Mouse (Mus musculus) forebrain, embryonic 16.5 days (tissue): ENCODE results near the gene Fam178b. TPM values are rescaled to one million over a fixed set of nuclear protein-coding genes. Genes with fewer than 3 reads are reported as not detected.

Experiments used
- ATAC-seq: fragments of 200-750 bp; cut with Nextera tagmentation; 2 replicates; pipeline ENCODE4 v1.8.0; 2017; ENCODE audit warnings: mild to moderate bottlenecking, moderate library complexity
- H3K27ac ChIP-seq: fragments of 300-500 bp; sonication (generic); 2 replicates; pipeline ENCODE4 v1.5.1; 2014; ENCODE audit warnings: low read length, control low read depth
- H3K27me3 ChIP-seq: fragments of 300-500 bp; sonication (generic); replicated peaks from 2 replicates; pipeline ENCODE4 v1.6.1; 2014; ENCODE audit warnings: low read length; ENCODE audit not compliant: control insufficient read depth, insufficient read depth
- H3K36me3 ChIP-seq: fragments of 300-500 bp; sonication (generic); 2 replicates; pipeline ENCODE4 v1.6.1; 2014; ENCODE audit not compliant: control insufficient read depth, insufficient read depth
- H3K4me1 ChIP-seq: fragments of 300-500 bp; sonication (generic); replicated peaks from 2 replicates; pipeline ENCODE4 v1.6.1; 2014; ENCODE audit warnings: low read length; ENCODE audit not compliant: control insufficient read depth, insufficient read depth
- H3K4me2 ChIP-seq: fragments of 300-500 bp; sonication (generic); 2 replicates; pipeline ENCODE4 v1.6.1; 2014; ENCODE audit warnings: mild to moderate bottlenecking, low read length, control low read depth
- H3K4me3 ChIP-seq: fragments of 300-500 bp; sonication (generic); replicated peaks from 2 replicates; pipeline ENCODE4 v1.5.1; 2014; ENCODE audit warnings: mild to moderate bottlenecking, low read length, control low read depth
- H3K9ac ChIP-seq: fragments of 300-500 bp; sonication (generic); replicated peaks from 2 replicates; pipeline ENCODE4 v1.6.1; 2014; ENCODE audit warnings: low read depth, low read length, control low read depth
- H3K9me3 ChIP-seq: fragments of 300-500 bp; sonication (generic); 2 replicates; pipeline ENCODE4 v1.6.1; 2016; ENCODE audit warnings: low read length; ENCODE audit not compliant: control insufficient read depth
- WGBS: fragments of 180-500 bp; shearing (Covaris S2); extraction: QIAGEN DNeasy Blood & Tissue Kit; methylation state at CpG from one replicate; pipeline ENCODE4 v1.1.7; 2014; 5-methylcytosine and 5-hydroxymethylcytosine counted together
- polyA plus RNA-seq: library from polyadenylated mRNA; unstranded; fragments of >200 nt; fragmentation: Nextera tagmentation; extraction: Ambion mirVana; gene quantifications from 2 replicates; pipeline ENCODE4 v1.2.1, GENCODE M21; 2015

Fam178b gene
- polyA plus RNA-seq: 0.34 TPM in 1 of 2 replicates, not detected in the other

- Histone ChIP-seq H3K9ac (no peak within 1 kb of the TSS), H3K9me3 (no peaks in the 10 kb centered on the region), H3K27me3 (no peaks in the 10 kb centered on the region), H3K27ac (0 out of 2 replicates have a peak within 1 kb of the TSS, but pooled peaks have one; percentile 43), H3K4me3 (no peak within 1 kb of the TSS), H3K4me1 (no peaks in the 10 kb centered on the region), H3K36me3 (no peaks in the 10 kb centered on the region), H3K4me2 (no peak within 1 kb of the TSS)
- no peak for ATAC-seq
- WGBS: 94% methylated on average over 38 of the region's 39 CpGs
These were observed at the start of gene Fam178b for GRCm38 (mm10) chr1:36682620-36683355. Fam178b (minus strand) TSS chr1:36683183.

GRCm38 (mm10) chr1:36724057-36724431 is 41.1 kb upstream of the Fam178b start:
- WGBS: 44% methylated on average over 4 of the region's 4 CpGs
- H3K9me3 ChIP-seq: no peaks in the 10 kb centered on the region
- H3K4me3 ChIP-seq: no peak overlapping the region
- no peaks in the 10 kb centered on the region for H3K4me1 ChIP-seq
- H3K27ac ChIP-seq: no peak overlapping the region
- H3K9ac ChIP-seq: no peak overlapping the region
- H3K36me3 ChIP-seq: no peaks in the 10 kb centered on the region
- no peaks in the 10 kb centered on the region for H3K27me3 ChIP-seq
- H3K4me2 ChIP-seq: no peak overlapping the region
- ATAC-seq: no peak

GRCm38 (mm10) chr1:36723146-36724056 is 40.4 kb upstream of the Fam178b start:
- H3K27me3 ChIP-seq: no peaks in the 10 kb centered on the region
- no peaks in the 10 kb centered on the region for H3K9me3 ChIP-seq
- 77% methylated on average over 16 of the region's 16 CpGs for WGBS
- no peak overlapping the region for H3K4me3 ChIP-seq
- no peaks in the 10 kb centered on the region for H3K4me1 ChIP-seq
- ATAC-seq: no peak
- no peak overlapping the region for H3K4me2 ChIP-seq
- no peak overlapping the region for H3K9ac ChIP-seq
- H3K27ac ChIP-seq: no peak overlapping the region
- H3K36me3 ChIP-seq: no peaks in the 10 kb centered on the region

- H3K9ac ChIP-seq: no peak overlapping the region
- H3K4me2 ChIP-seq: no peak overlapping the region
- WGBS: 92% methylated on average over 1 of the region's 1 CpGs
- H3K27ac ChIP-seq: no peak overlapping the region
- no peak for ATAC-seq
- H3K36me3 ChIP-seq: no peaks in the 10 kb centered on the region
- H3K4me3 ChIP-seq: no peak overlapping the region
- H3K27me3 ChIP-seq: no peaks in the 10 kb centered on the region
- no peaks in the 10 kb centered on the region for H3K4me1 ChIP-seq
- H3K9me3 ChIP-seq: no peaks in the 10 kb centered on the region
These were observed 35.8 kb upstream of the Fam178b start for GRCm38 (mm10) chr1:36718786-36719185.

- H3K36me3 ChIP-seq: no peaks in the 10 kb centered on the region
- no peak within 1 kb of the TSS for H3K4me3 ChIP-seq
- no peaks in the 10 kb centered on the region for H3K27me3 ChIP-seq
- H3K9me3 ChIP-seq: no peaks in the 10 kb centered on the region
- no peaks in the 10 kb centered on the region; the same call in 1 of the 2 replicates for H3K4me1 ChIP-seq
- 86% methylated on average over 5 of the region's 5 CpGs for WGBS
- no peak within 1 kb of the TSS for H3K4me2 ChIP-seq
- no peak within 1 kb of the TSS for H3K27ac ChIP-seq
- H3K9ac ChIP-seq: no peak within 1 kb of the TSS
- ATAC-seq: no peak
These were observed 31.3 kb upstream of the Fam178b start, which contains the start of gene Actr1b for GRCm38 (mm10) chr1:36714311-36714710. Actr1b (minus strand) TSS chr1:36714422.

GRCm38 (mm10) chr1:36711104-36711503 is 28.1 kb upstream of the Fam178b start:
- H3K27me3 ChIP-seq: no peaks in the 10 kb centered on the region

GRCm38 (mm10) chr1:36709854-36710280 is 26.9 kb upstream of the Fam178b start, which contains the start of gene 4933424G06Rik:
4933424G06Rik (plus strand) TSS chr1:36710149.
- Histone ChIP-seq H3K27ac (peak within 1 kb of the TSS; percentile 73), H3K4me3 (peak within 1 kb of the TSS; percentile 95), H3K9me3 (no peaks in the 10 kb centered on the region), H3K9ac (peak within 1 kb of the TSS; percentile 96), H3K4me2 (peak within 1 kb of the TSS; percentile 85), H3K27me3 (no peaks in the 10 kb centered on the region), H3K4me1 (peaks cover 19% of the 10 kb centered on the region), H3K36me3 (peaks cover 11% of the 10 kb centered on the region)
- 0% methylated on average over 29 of the region's 29 CpGs for WGBS
- peak; percentile 97 for ATAC-seq

More at GRCm38 (mm10) chr1:36711104-36711503, 28.1 kb upstream of the Fam178b start:
- H3K36me3 ChIP-seq: peaks cover 5% of the 10 kb centered on the region; the same call in 1 of the 2 replicates
- no peak for ATAC-seq
- H3K4me3 ChIP-seq: no peak overlapping the region
- H3K4me1 ChIP-seq: peaks cover 19% of the 10 kb centered on the region
- 97% methylated on average over 2 of the region's 2 CpGs for WGBS
- H3K9me3 ChIP-seq: no peaks in the 10 kb centered on the region
- H3K27ac ChIP-seq: no peak overlapping the region
- no peak overlapping the region for H3K9ac ChIP-seq
- no peak overlapping the region for H3K4me2 ChIP-seq

GRCm38 (mm10) chr1:36709055-36709853 is 26.3 kb upstream of the Fam178b start:
- WGBS: under 1% methylated on average over 33 of the region's 33 CpGs
- H3K4me3 ChIP-seq: peak overlapping the region; percentile 95
- H3K9ac ChIP-seq: peak overlapping the region; percentile 96
- H3K36me3 ChIP-seq: peaks cover 17% of the 10 kb centered on the region
- H3K9me3 ChIP-seq: no peaks in the 10 kb centered on the region
- peak overlapping the region; percentile 85 for H3K4me2 ChIP-seq
- H3K4me1 ChIP-seq: peaks cover 19% of the 10 kb centered on the region
- peak; percentile 67 for ATAC-seq
- H3K27ac ChIP-seq: peak overlapping the region; percentile 73
- H3K27me3 ChIP-seq: no peaks in the 10 kb centered on the region
